9 mouse cellular contexts compared by ENCODE assay signal in genomic region chr13:21326191-21326590, GRCm38 (mm10). TPM values are rescaled to one million over a fixed set of nuclear protein-coding genes. Genes with fewer than 3 reads are reported as not detected.
DNase-seq lines count a peak whose midpoint lies in the region; ATAC-seq and TF ChIP-seq lines count a peak whose summit lies in the region.
"Had no signal": no experiment of that assay in that cellular context is flagged by ENCODE, and none has a peak within 500 bp of the region (broad histone marks: within the 10 kb centered on the region; RNA-seq: fewer than 3 reads in every experiment).

No protein-coding gene starts in this region.

- peak overlapping the region; percentile 79 for H3K4me3 ChIP-seq in E14TG2a.4 (replicated peaks; ENCODE audit: low read length)
- peak overlapping the region; percentile 48 for H3K4me3 ChIP-seq in embryonic facial prominence, embryonic 15.5 days (replicated peaks)
- peak overlapping the region; percentile 40 for H3K4me3 ChIP-seq in hindbrain, postnatal 0 days (ENCODE audit: low read length)

- peaks cover 7% of the 10 kb centered on the region for H3K27me3 ChIP-seq in E14TG2a.4 (ENCODE audit: insufficient read depth, low read length)
- peaks cover 10% of the 10 kb centered on the region; the same call in 1 of the 2 replicates for H3K27me3 ChIP-seq in embryonic facial prominence, embryonic 15.5 days
- no peaks in the 10 kb centered on the region for H3K27me3 ChIP-seq in hindbrain, postnatal 0 days (ENCODE audit: insufficient read depth, low read length)

- no peaks in the 10 kb centered on the region for H3K36me3 ChIP-seq in E14TG2a.4 (ENCODE audit: insufficient read depth, low read length)
- no peaks in the 10 kb centered on the region for H3K36me3 ChIP-seq in embryonic facial prominence, embryonic 15.5 days
- H3K36me3 ChIP-seq in hindbrain, postnatal 0 days (ENCODE audit: insufficient read depth, low read length): no peaks in the 10 kb centered on the region

- peak; percentile 80 for TF ChIP-seq CTCF in E14TG2a.4 (conservative IDR thresholded peaks at IDR 0.05; ENCODE audit: low read length)
- peak; percentile 60 for TF ChIP-seq CTCF in hindbrain, postnatal 0 days (IDR thresholded peaks at IDR 0.05; ENCODE audit: low read depth)

- peak; percentile 17 for DNase-seq in adrenal gland, adult 2 months
- no peak for DNase-seq in adrenal gland, adult 18-20 months (ENCODE audit: low spot score in 2 of 2)
- peak; percentile 66 for DNase-seq in hindbrain, postnatal 0 days (ENCODE audit: low spot score)
- no peak for DNase-seq in spleen, postnatal 10 days (ENCODE audit: low spot score in 2 of 2)
- DNase-seq in urinary bladder, postnatal 10 days (ENCODE audit: low spot score): no peak

- no peak for ATAC-seq in embryonic facial prominence, embryonic 15.5 days (ENCODE audit: insufficient number of reproducible peaks, low FRiP score, low TSS enrichment, low read depth)
- peak; percentile 46 for ATAC-seq in hindbrain, postnatal 0 days
- peak; percentile 53; the same call in 1 of the 2 replicates for ATAC-seq in megakaryocyte-erythroid progenitor cell, adult 5-6 weeks (replicated peaks; ENCODE audit: low FRiP score, low TSS enrichment, poor library complexity, severe bottlenecking)

- no peak overlapping the region for H3K27ac ChIP-seq in embryonic facial prominence, embryonic 15.5 days (replicated peaks)
- no peak overlapping the region for H3K27ac ChIP-seq in hindbrain, postnatal 0 days
- H3K27ac ChIP-seq: macrophage had no signal

- H3K4me2 ChIP-seq in embryonic facial prominence, embryonic 15.5 days (replicated peaks): peak overlapping the region; percentile 64
- H3K4me2 ChIP-seq in hindbrain, postnatal 0 days (ENCODE audit: low read depth, low read length): peak overlapping the region; percentile 68

- H3K9me3 ChIP-seq in E14TG2a.4 (ENCODE audit: low read length): no peaks in the 10 kb centered on the region
- H3K9me3 ChIP-seq in embryonic facial prominence, embryonic 15.5 days (replicated peaks): no peaks in the 10 kb centered on the region
- H3K9me3 ChIP-seq in hindbrain, postnatal 0 days (ENCODE audit: low read length): no peaks in the 10 kb centered on the region

- WGBS in embryonic facial prominence, embryonic 15.5 days: 12% methylated on average over 4 of the region's 4 CpGs
- 10% methylated on average over 4 of the region's 4 CpGs for WGBS in hindbrain, postnatal 0 days

- peaks cover 19% of the 10 kb centered on the region for H3K4me1 ChIP-seq in E14TG2a.4 (replicated peaks; ENCODE audit: low read depth, low read length)
- H3K4me1 ChIP-seq in embryonic facial prominence, embryonic 15.5 days: 0 out of 2 replicates have a peak, but pooled peaks cover 3% of the 10 kb centered on the region
- no peaks in the 10 kb centered on the region for H3K4me1 ChIP-seq in hindbrain, postnatal 0 days (ENCODE audit: insufficient read depth, low read length)

- H3K9ac ChIP-seq in embryonic facial prominence, embryonic 15.5 days: no peak overlapping the region
- H3K9ac ChIP-seq in hindbrain, postnatal 0 days (replicated peaks; ENCODE audit: low read length): no peak overlapping the region

RNA-seq across cellular contexts. Expression of gene Gpx6, which starts 14.3 kb away (rescaled TPM):
- not detected for total RNA-seq in adrenal gland, adult 2 months (2021)
- polyA plus RNA-seq in adrenal gland, adult 2 months (2012; rRNA removed): not detected in 2 replicates
- total RNA-seq in adrenal gland, adult 18-20 months (2021): not detected
- polyA plus RNA-seq in embryonic facial prominence, embryonic 15.5 days (2015; fragmentation: Nextera tagmentation; extraction: Ambion mirVana): not detected in 2 replicates
- 0.32 and 0.84 TPM in 2 replicates for total RNA-seq in hindbrain, postnatal 0 days (2014; rRNA removed)
- 0.59 and 0.61 TPM in 2 replicates for polyA plus RNA-seq in hindbrain, postnatal 0 days (2015; fragmentation: Nextera tagmentation; extraction: Ambion mirVana)
- total RNA-seq in megakaryocyte-erythroid progenitor cell, adult 5-6 weeks (2014; fragmentation: Nextera tagmentation): not detected in 2 replicates
- total RNA-seq in megakaryocyte-erythroid progenitor cell, adult 5-6 weeks (2017): not detected in 2 replicates
- polyA plus RNA-seq: macrophage had no signal

RNA-seq across cellular contexts. Expression of gene Olfr1367, which starts 20.5 kb away (rescaled TPM):
- not detected for total RNA-seq in adrenal gland, adult 2 months (2021)
- polyA plus RNA-seq in adrenal gland, adult 2 months (2012; rRNA removed): not detected in 2 replicates
- not detected for total RNA-seq in adrenal gland, adult 18-20 months (2021)
- polyA plus RNA-seq in embryonic facial prominence, embryonic 15.5 days (2015; fragmentation: Nextera tagmentation; extraction: Ambion mirVana): not detected in 2 replicates
- total RNA-seq in hindbrain, postnatal 0 days (2014; rRNA removed): not detected in 2 replicates
- polyA plus RNA-seq in hindbrain, postnatal 0 days (2015; fragmentation: Nextera tagmentation; extraction: Ambion mirVana): not detected in 2 replicates
- not detected in 2 replicates for total RNA-seq in megakaryocyte-erythroid progenitor cell, adult 5-6 weeks (2014; fragmentation: Nextera tagmentation)
- total RNA-seq in megakaryocyte-erythroid progenitor cell, adult 5-6 weeks (2017): not detected in 2 replicates
- polyA plus RNA-seq: macrophage had no signal

RNA-seq across cellular contexts. Expression of gene Gpx5, which starts 33.7 kb away (rescaled TPM):
- total RNA-seq in adrenal gland, adult 2 months (2021): not detected
- polyA plus RNA-seq in adrenal gland, adult 2 months (2012; rRNA removed): not detected in 2 replicates
- total RNA-seq in adrenal gland, adult 18-20 months (2021): not detected
- polyA plus RNA-seq in embryonic facial prominence, embryonic 15.5 days (2015; fragmentation: Nextera tagmentation; extraction: Ambion mirVana): not detected in 2 replicates
- total RNA-seq in hindbrain, postnatal 0 days (2014; rRNA removed): not detected in 2 replicates
- polyA plus RNA-seq in hindbrain, postnatal 0 days (2015; fragmentation: Nextera tagmentation; extraction: Ambion mirVana): not detected in 2 replicates
- not detected in 2 replicates for total RNA-seq in megakaryocyte-erythroid progenitor cell, adult 5-6 weeks (2014; fragmentation: Nextera tagmentation)
- total RNA-seq in megakaryocyte-erythroid progenitor cell, adult 5-6 weeks (2017): not detected in 2 replicates
- polyA plus RNA-seq: macrophage had no signal

RNA-seq across cellular contexts. Expression of gene Zscan12, which starts 36.4 kb away (rescaled TPM):
- total RNA-seq in adrenal gland, adult 2 months (2021): 1 to 10 TPM; 9.4 to 9.6 TPM
- 0.33 and 0.44 TPM in 2 replicates for polyA plus RNA-seq in adrenal gland, adult 2 months (2012; rRNA removed)
- 1 to 10 TPM; 9.5 to 9.8 TPM for total RNA-seq in adrenal gland, adult 18-20 months (2021)
- polyA plus RNA-seq in embryonic facial prominence, embryonic 15.5 days (2015; fragmentation: Nextera tagmentation; extraction: Ambion mirVana): 10.9 and 11.3 TPM in 2 replicates
- 4.0 and 5.3 TPM in 2 replicates for total RNA-seq in hindbrain, postnatal 0 days (2014; rRNA removed)
- polyA plus RNA-seq in hindbrain, postnatal 0 days (2015; fragmentation: Nextera tagmentation; extraction: Ambion mirVana): 7.7 and 8.1 TPM in 2 replicates
- total RNA-seq in megakaryocyte-erythroid progenitor cell, adult 5-6 weeks (2014; fragmentation: Nextera tagmentation): 8.5 and 11.1 TPM in 2 replicates
- total RNA-seq in megakaryocyte-erythroid progenitor cell, adult 5-6 weeks (2017): 11.0 and 20.0 TPM in 2 replicates

Comparison
In these comparisons a context has a peak if more than half of its experiments do, and no peak if none do; other contexts are left out.
1. DNase-seq: peak in adrenal gland, adult 2 months (single experiment) and hindbrain, postnatal 0 days (single experiment); none in adrenal gland, adult 18-20 months (0 of 2), spleen, postnatal 10 days (0 of 2) and urinary bladder, postnatal 10 days (single experiment).
2. Peak in every context shown above with its lines, with median percentiles within 50 percentile points of each other: H3K4me3 ChIP-seq.